Mouse (Mus musculus): Measurements from ENCODE around the gene Arl6ip5. TPM values are rescaled to one million over a fixed set of nuclear protein-coding genes. Genes with fewer than 3 reads are reported as not detected.

Gene Arl6ip5
- 23.4 TPM for polyA plus RNA-seq (2015; fragmentation: Illumina TruSeq; extraction: RNeasy Lipid Tissue Mini Kit (QIAGEN cat#74804); ENCODE audit: insufficient read depth, low read depth, low replicate concordance)

DNA sequence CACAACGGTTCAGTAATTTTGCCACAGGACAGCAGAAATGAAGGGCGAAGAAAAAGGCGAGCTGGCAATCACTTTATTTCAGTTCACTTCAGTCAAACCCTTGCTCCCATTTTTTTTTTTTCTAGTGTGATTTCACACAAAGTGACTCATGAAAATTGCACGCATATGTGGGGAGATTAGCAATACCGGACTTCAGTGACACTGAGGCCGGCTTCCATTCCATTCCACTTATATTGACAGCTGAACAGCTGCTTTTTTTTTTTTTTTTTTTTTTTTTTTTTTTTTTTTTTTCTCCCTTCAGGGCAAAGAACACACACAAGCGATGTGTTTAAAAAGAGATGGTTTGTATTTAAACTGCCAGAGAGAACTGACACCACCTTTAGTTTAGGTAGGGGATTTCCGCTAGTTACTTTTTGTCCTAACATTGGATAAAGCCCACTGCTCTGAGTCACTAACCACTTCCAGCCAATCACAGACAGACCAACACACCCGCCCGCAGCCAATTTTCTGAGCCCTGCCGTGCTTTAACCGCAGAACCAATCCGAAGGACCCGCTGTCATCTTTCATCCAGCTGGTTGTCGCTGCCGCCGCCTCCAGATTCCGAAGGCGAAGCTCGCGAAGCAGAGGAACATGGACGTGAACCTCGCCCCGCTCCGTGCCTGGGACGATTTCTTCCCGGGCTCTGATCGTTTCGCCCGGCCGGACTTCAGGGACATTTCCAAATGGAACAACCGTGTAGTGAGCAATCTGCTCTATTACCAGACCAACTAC, at the start of gene Arl6ip5:
Arl6ip5 (plus strand) TSS at position 499 of the 771 bp plus-strand sequence.

DNA sequence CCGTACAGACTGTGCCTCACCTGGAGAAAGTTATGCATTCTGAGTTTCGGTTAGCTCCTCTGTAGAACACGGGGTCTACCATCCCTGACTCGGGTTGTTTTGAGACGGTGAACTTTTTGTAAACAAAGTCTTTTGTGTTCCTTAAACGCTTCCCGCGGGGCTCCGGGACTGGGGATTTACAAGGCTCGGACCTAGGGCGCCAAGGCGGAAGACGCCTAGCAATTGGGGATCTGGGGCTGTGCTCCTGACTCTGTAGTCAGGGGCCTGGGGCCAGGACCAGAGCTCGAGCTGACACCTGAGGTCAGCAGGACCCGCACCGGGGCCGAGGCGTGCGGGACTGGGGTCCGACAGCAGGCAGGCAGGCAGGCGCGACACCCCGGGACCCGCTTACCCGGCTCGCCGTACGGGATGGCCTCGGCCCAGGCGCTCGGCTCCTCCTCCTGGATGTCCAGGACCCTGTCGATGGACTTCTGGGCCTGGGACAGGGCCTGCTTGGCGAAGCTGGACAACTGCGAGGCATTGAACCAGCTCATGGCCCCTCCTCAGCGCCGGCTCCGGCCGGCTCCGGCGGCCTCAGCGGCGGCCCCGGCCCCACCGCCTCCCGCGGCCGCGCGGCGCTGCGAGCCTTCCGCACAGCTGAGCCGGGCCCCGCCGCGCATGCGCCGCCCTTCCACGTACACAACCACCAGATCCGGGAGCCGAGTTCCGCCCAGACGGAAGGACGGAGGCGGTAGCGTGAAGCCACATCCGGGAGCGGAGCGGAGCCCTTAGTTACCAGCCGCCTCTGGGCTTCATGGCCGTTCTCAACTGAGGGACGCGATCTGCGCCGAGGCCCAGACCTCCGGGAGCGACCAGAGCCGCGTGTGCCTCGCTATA, 31.8 kb upstream of the Arl6ip5 start, which contains the start of gene Tmf1:
Tmf1 (minus strand) TSS at position 632 of the 876 bp plus-strand sequence.

DNA sequence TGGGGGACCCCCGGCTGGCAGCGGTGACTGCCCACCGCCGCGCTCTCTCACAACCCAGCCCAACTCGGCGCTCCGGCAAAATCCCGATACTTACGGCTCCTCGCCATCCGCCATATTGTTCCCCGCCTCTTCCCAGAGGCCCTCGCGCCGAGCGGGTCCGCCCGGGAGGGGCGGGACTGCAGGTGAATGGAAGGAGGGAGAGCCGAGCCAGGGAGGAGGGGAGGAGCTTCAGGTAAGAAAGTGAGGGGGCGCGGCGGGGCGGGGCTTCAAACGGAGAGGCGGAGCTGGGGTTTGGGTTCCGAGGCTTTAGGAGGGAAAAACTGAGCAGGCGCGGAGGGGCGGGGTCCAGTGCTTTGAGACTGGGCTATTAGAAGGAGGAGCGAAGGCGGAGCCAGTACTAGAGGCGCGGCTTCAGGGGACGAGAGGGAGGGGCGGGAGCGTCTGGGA, 5.0 kb upstream of the Arl6ip5 start, which contains the start of gene Uba3:
Uba3 (minus strand) TSS at position 209 of the 447 bp plus-strand sequence.

DNA sequence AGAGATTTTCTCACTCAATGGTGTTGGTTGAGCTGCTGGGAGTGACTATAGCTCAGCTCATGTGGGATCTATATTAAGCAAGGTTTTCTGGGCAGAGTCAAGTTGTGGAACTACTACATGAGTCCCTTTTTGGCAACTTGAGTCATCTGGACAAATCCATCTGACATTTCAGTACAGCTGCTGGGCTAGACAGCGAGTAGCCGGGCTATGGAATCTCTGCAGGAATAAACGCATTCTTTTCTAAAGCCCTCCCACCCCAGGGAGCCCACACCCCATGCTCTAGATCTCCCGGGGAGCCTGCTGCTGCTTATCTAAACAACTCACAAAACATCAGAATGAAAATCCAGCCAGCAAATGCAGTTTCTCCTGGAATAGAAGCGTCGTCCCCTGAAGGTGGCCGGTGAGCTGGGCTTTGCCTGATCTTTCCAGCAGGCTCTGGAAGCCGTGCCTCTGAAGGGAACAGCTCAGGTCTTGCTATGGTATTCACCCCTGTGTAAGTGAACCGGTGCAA, 42.3 kb downstream of the Arl6ip5 start, which contains the start of gene Lmod3:
Lmod3 (minus strand) TSS at position 49 of the 511 bp plus-strand sequence.

Other genes starting within 250 kb of the Arl6ip5 start
- gene Fam19a4, start 150.3 kb upstream of the Arl6ip5 start, polyA plus RNA-seq (2015; fragmentation: Illumina TruSeq; extraction: RNeasy Lipid Tissue Mini Kit (QIAGEN cat#74804); ENCODE audit: insufficient read depth, low read depth, low replicate concordance), result not detected
- 10.0 TPM for gene Eogt, start 61.5 kb upstream of the Arl6ip5 start, polyA plus RNA-seq (2015; fragmentation: Illumina TruSeq; extraction: RNeasy Lipid Tissue Mini Kit (QIAGEN cat#74804); ENCODE audit: insufficient read depth, low read depth, low replicate concordance)
- 4.6 TPM for gene Tmf1, start 31.6 kb upstream of the Arl6ip5 start, polyA plus RNA-seq (2015; fragmentation: Illumina TruSeq; extraction: RNeasy Lipid Tissue Mini Kit (QIAGEN cat#74804); ENCODE audit: insufficient read depth, low read depth, low replicate concordance)
- 9.0 TPM for gene Uba3, start 5.0 kb upstream of the Arl6ip5 start, polyA plus RNA-seq (2015; fragmentation: Illumina TruSeq; extraction: RNeasy Lipid Tissue Mini Kit (QIAGEN cat#74804); ENCODE audit: insufficient read depth, low read depth, low replicate concordance)
- not detected for gene Lmod3, start 42.1 kb downstream of the Arl6ip5 start, polyA plus RNA-seq (2015; fragmentation: Illumina TruSeq; extraction: RNeasy Lipid Tissue Mini Kit (QIAGEN cat#74804); ENCODE audit: insufficient read depth, low read depth, low replicate concordance)

All from pancreas, adult 10 weeks (tissue).